9 mouse cellular contexts compared by ENCODE assay signal in genomic region chr2:131546745-131547408, GRCm38 (mm10). TPM values are rescaled to one million over a fixed set of nuclear protein-coding genes. Genes with fewer than 3 reads are reported as not detected.
DNase-seq lines count a peak whose midpoint lies in the region; ATAC-seq and TF ChIP-seq lines count a peak whose summit lies in the region.
"Had no signal": no experiment of that assay in that cellular context is flagged by ENCODE, and none has a peak within 500 bp of the region (broad histone marks: within the 10 kb centered on the region; RNA-seq: fewer than 3 reads in every experiment).

No protein-coding gene starts in this region.

- TF ChIP-seq EP300 in lung, postnatal 0 days (IDR thresholded peaks at IDR 0.05), result no peak

- no peak; the same call in 1 of the 2 replicates for TF ChIP-seq CTCF in lung, postnatal 0 days (IDR thresholded peaks at IDR 0.05)

- no peak overlapping the region for H3K9ac ChIP-seq in lung, postnatal 0 days (replicated peaks; ENCODE audit: low read depth)
- H3K9ac ChIP-seq in hindbrain, embryonic 15.5 days, result no peak overlapping the region

- WGBS in lung, postnatal 0 days, result 12% methylated on average over 19 of the region's 19 CpGs
- WGBS in hindbrain, embryonic 15.5 days, result 17% methylated on average over 19 of the region's 19 CpGs

- no peak for ATAC-seq in lung, postnatal 0 days
- ATAC-seq in hindbrain, embryonic 15.5 days (ENCODE audit: low FRiP score, low read depth), result peak; percentile 51; the same call in 1 of the 2 replicates

- peaks cover 9% of the 10 kb centered on the region; the same call in 1 of the 2 replicates for H3K4me1 ChIP-seq in lung, postnatal 0 days (ENCODE audit: insufficient read depth, low read depth, low read length)
- peaks cover 14% of the 10 kb centered on the region for H3K4me1 ChIP-seq in hindbrain, embryonic 15.5 days (replicated peaks)

- DNase-seq in embryo, embryonic 10 days (ENCODE audit: low spot score), result peak; percentile 35
- no peak for DNase-seq in embryo, embryonic 9.5 days (ENCODE audit: extremely low spot score)
- peak; percentile 33 for DNase-seq in lung, postnatal 0 days (ENCODE audit: low spot score)
- no peak for DNase-seq in lung, postnatal 14 days
- peak; percentile 42 for DNase-seq in neural tube, embryonic 10.5 days (ENCODE audit: extremely low spot score, low spot score)
- no peak for DNase-seq in layer of hippocampus, adult 9-10 months (ENCODE audit: low spot score)
- no peak for DNase-seq in layer of hippocampus, adult 11-12 months (ENCODE audit: low spot score)

- no peak overlapping the region for H3K4me3 ChIP-seq in lung, postnatal 0 days (ENCODE audit: low read depth, low read length)
- 0 out of 2 replicates have a peak overlapping the region, but pooled peaks have one; percentile 1 for H3K4me3 ChIP-seq in hindbrain, embryonic 15.5 days
- H3K4me3 ChIP-seq: myocyte had no signal

- no peak overlapping the region for H3K27ac ChIP-seq in lung, postnatal 0 days (ENCODE audit: low read length)
- no peak overlapping the region for H3K27ac ChIP-seq in hindbrain, embryonic 15.5 days (replicated peaks)

- no peaks in the 10 kb centered on the region for H3K36me3 ChIP-seq in lung, postnatal 0 days (ENCODE audit: insufficient read depth, low read length)
- no peaks in the 10 kb centered on the region for H3K36me3 ChIP-seq in hindbrain, embryonic 15.5 days

- H3K9me3 ChIP-seq in lung, postnatal 0 days (ENCODE audit: low read length), result no peaks in the 10 kb centered on the region
- H3K9me3 ChIP-seq in hindbrain, embryonic 15.5 days, result no peaks in the 10 kb centered on the region

- 0 out of 2 replicates have a peak, but pooled peaks cover 7% of the 10 kb centered on the region for H3K27me3 ChIP-seq in lung, postnatal 0 days (replicated peaks; ENCODE audit: insufficient read depth, low read length)
- H3K27me3 ChIP-seq in hindbrain, embryonic 15.5 days, result peaks cover 43% of the 10 kb centered on the region

- peak overlapping the region; percentile 81; the same call in 1 of the 2 replicates for H3K4me2 ChIP-seq in lung, postnatal 0 days (replicated peaks; ENCODE audit: low read depth, low read length)
- H3K4me2 ChIP-seq in hindbrain, embryonic 15.5 days, result peak overlapping the region; percentile 82

RNA-seq across cellular contexts. Expression of gene Adra1d, which starts 15.2 kb away (rescaled TPM):
- polyA plus RNA-seq in lung, postnatal 0 days (2015; fragmentation: Nextera tagmentation; extraction: Ambion mirVana), result 1.6 and 2.4 TPM in 2 replicates
- polyA plus RNA-seq in hindbrain, embryonic 15.5 days (2015; fragmentation: Nextera tagmentation; extraction: Ambion mirVana), result 0.49 and 0.61 TPM in 2 replicates

RNA-seq across cellular contexts. Expression of gene Smox, which starts 55.6 kb away (rescaled TPM):
- polyA plus RNA-seq in lung, postnatal 0 days (2015; fragmentation: Nextera tagmentation; extraction: Ambion mirVana), result 31.0 and 31.1 TPM in 2 replicates
- 52.3 and 53.4 TPM in 2 replicates for polyA plus RNA-seq in hindbrain, embryonic 15.5 days (2015; fragmentation: Nextera tagmentation; extraction: Ambion mirVana)

Comparison
In these comparisons a context has a peak if more than half of its experiments do, and no peak if none do; other contexts are left out.
1. DNase-seq: peak in embryo, embryonic 10 days (single experiment), lung, postnatal 0 days (single experiment) and neural tube, embryonic 10.5 days (single experiment); none in embryo, embryonic 9.5 days (single experiment), lung, postnatal 14 days (single experiment), layer of hippocampus, adult 9-10 months (single experiment) and layer of hippocampus, adult 11-12 months (single experiment).